Mouse (Mus musculus) limb, embryonic 10.5 days (tissue): ENCODE results near the gene Fam98c. TPM values are rescaled to one million over a fixed set of nuclear protein-coding genes. Genes with fewer than 3 reads are reported as not detected.
"Not testable (repeated sequence)": the region's sequence is repeated elsewhere in the genome, so short reads cannot be mapped to it uniquely, and the experiment has no call there.

Source experiments
- DNase-seq: peaks from one replicate; pipeline ENCODE4 v3.0.0-alpha.2; 2017; ENCODE audit warnings: low spot score
- H3K27ac ChIP-seq: fragments of 300-500 bp; sonication (generic); 2 replicates; pipeline ENCODE4 v1.5.1; 2016; ENCODE audit warnings: mild to moderate bottlenecking
- H3K27me3 ChIP-seq: fragments of 300-500 bp; sonication (generic); 2 replicates; pipeline ENCODE4 v1.6.1; 2016; ENCODE audit warnings: low read depth, mild to moderate bottlenecking; ENCODE audit not compliant: poor library complexity, severe bottlenecking
- H3K36me3 ChIP-seq: fragments of 300-500 bp; sonication (generic); 2 replicates; pipeline ENCODE4 v1.6.1; 2016; ENCODE audit warnings: mild to moderate bottlenecking, moderate library complexity
- H3K4me1 ChIP-seq: fragments of 300-500 bp; sonication (generic); 2 replicates; pipeline ENCODE4 v1.6.1; 2016
- H3K4me3 ChIP-seq: fragments of 300-500 bp; sonication (generic); 2 replicates; pipeline ENCODE4 v1.5.1; 2016; ENCODE audit warnings: mild to moderate bottlenecking, moderate library complexity
- H3K9me3 ChIP-seq: fragments of 300-500 bp; sonication (generic); replicated peaks from 2 replicates; pipeline ENCODE4 v1.6.1; 2016; ENCODE audit warnings: mild to moderate bottlenecking
- WGBS: fragments of 180-500 bp; shearing (Covaris S2); methylation state at CpG from one replicate; pipeline ENCODE4 v1.1.7; 2016; 5-methylcytosine and 5-hydroxymethylcytosine counted together
- polyA plus RNA-seq: library from polyadenylated mRNA; unstranded; fragments of >200 nt; fragmentation: Nextera tagmentation; extraction: Ambion mirVana; gene quantifications from 2 replicates; pipeline ENCODE4 v1.2.1, GENCODE M21; 2016

Fam98c gene
- 10.7 and 11.2 TPM in 2 replicates for polyA plus RNA-seq

DNA sequence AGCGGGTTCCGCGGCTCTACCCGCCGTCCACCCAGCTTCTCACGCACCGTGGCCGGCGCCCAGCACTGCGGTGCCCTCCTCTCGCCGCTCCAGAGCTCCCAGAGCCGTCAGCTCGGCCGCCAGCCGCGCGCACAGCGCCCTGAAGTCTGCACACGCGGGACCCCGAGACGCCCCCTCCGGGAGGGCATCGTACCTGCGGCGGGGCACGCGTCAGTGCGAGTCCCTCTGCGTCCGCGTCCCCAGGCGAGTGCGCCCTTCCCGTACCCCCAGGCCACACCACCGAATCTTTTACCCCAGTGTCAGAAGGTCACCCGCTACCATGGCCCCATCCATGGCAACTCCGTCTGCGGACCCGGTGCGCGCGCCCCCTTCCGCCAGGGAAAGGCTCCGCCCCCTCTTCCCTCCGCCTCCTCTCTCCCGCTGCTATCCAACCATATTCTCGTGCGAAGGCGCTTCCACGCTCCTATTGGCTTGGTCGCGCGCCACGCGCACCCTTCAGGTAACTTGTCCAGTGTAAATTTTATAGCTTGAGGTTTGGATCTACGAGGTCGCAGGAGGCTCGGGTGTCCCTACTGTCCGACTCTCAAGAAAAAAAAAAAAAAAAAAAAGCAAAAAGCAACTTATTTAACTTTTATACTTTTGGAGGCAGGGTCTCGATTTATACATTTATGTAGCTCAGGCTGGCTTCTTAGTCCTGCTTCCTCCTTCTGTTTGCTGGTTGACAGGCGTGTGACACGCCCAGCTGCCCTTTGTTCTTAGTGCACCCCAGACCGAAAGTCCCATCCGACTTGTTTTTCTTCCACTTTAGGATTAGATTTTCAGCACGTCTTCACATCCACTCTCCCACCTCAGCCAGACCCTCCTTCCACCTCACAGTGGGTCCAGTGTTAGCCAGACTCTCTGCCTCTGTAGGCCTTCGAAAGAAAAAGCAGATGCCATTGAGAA lies at the start of gene Fam98c:
TSS of gene Fam98c (minus strand) at position 397 of the 945 bp plus-strand sequence.
- peak; percentile 86 for DNase-seq
- peak within 1 kb of the TSS; percentile 79 for H3K4me3 ChIP-seq
- peaks cover 43% of the 10 kb centered on the region for H3K27me3 ChIP-seq
- peaks cover 23% of the 10 kb centered on the region for H3K4me1 ChIP-seq
- 3% methylated on average over 68 of the region's 68 CpGs for WGBS
- H3K27ac ChIP-seq = peak within 1 kb of the TSS; percentile 84
- H3K36me3 ChIP-seq = peaks cover 13% of the 10 kb centered on the region
- no peaks in the 10 kb centered on the region for H3K9me3 ChIP-seq

- H3K9me3 ChIP-seq = no peaks in the 10 kb centered on the region
- no peak for DNase-seq
- H3K27me3 ChIP-seq = no peaks in the 10 kb centered on the region
- H3K4me1 ChIP-seq = no peaks in the 10 kb centered on the region
- H3K36me3 ChIP-seq = no peaks in the 10 kb centered on the region
- H3K4me3 ChIP-seq = no peak overlapping the region
- no peak overlapping the region for H3K27ac ChIP-seq
- 88% methylated on average over 6 of the region's 6 CpGs for WGBS
Measured at GRCm38 (mm10) chr7:29202577-29202976, 46.5 kb upstream of the Fam98c start.

DNA sequence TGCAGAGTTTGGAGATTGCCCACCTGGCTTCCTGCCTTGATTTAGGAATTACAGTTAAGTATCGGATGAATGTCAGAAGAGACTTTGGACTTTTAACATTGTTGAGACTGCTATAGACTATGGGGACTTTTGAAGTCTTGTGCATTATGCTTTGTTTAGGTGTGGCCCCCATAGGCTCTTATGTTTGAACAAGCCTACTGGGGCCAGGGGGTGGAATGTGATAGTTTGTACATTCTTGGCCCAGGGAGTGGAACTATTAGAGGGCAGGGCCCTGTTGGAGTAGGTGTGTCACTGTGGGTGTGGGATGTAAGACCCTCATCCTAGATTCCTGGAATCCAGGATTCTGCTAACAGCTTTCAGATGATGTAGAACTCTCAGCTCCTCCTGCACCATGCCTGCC lies 38.2 kb upstream of the Fam98c start:
- WGBS = 100% methylated on average over 1 of the region's 1 CpGs
- H3K36me3 ChIP-seq, H3K27me3 ChIP-seq, H3K4me3 ChIP-seq, H3K27ac ChIP-seq, DNase-seq, H3K9me3 ChIP-seq, H3K4me1 ChIP-seq: not testable (repeated sequence)

GRCm38 (mm10) chr7:29181323-29181722 lies 25.3 kb upstream of the Fam98c start:
- WGBS = 94% methylated on average over 4 of the region's 4 CpGs
- H3K4me3 ChIP-seq = not testable (repeated sequence)

GRCm38 (mm10) chr7:29180854-29181236 lies 24.8 kb upstream of the Fam98c start:
- peak overlapping the region; percentile 71 for H3K4me3 ChIP-seq
- no peaks in the 10 kb centered on the region for H3K27me3 ChIP-seq
- peak overlapping the region; percentile 88 for H3K27ac ChIP-seq
- DNase-seq = no peak
- H3K4me1 ChIP-seq = peaks cover 13% of the 10 kb centered on the region
- H3K36me3 ChIP-seq = peaks cover 28% of the 10 kb centered on the region
- H3K9me3 ChIP-seq = no peaks in the 10 kb centered on the region
- 46% methylated on average over 5 of the region's 5 CpGs for WGBS

More at GRCm38 (mm10) chr7:29181323-29181722, 25.3 kb upstream of the Fam98c start:
- H3K27me3 ChIP-seq, H3K27ac ChIP-seq, H3K9me3 ChIP-seq, DNase-seq: not testable (repeated sequence)
- peaks cover 13% of the 10 kb centered on the region for H3K4me1 ChIP-seq
- H3K36me3 ChIP-seq = peaks cover 24% of the 10 kb centered on the region

DNA sequence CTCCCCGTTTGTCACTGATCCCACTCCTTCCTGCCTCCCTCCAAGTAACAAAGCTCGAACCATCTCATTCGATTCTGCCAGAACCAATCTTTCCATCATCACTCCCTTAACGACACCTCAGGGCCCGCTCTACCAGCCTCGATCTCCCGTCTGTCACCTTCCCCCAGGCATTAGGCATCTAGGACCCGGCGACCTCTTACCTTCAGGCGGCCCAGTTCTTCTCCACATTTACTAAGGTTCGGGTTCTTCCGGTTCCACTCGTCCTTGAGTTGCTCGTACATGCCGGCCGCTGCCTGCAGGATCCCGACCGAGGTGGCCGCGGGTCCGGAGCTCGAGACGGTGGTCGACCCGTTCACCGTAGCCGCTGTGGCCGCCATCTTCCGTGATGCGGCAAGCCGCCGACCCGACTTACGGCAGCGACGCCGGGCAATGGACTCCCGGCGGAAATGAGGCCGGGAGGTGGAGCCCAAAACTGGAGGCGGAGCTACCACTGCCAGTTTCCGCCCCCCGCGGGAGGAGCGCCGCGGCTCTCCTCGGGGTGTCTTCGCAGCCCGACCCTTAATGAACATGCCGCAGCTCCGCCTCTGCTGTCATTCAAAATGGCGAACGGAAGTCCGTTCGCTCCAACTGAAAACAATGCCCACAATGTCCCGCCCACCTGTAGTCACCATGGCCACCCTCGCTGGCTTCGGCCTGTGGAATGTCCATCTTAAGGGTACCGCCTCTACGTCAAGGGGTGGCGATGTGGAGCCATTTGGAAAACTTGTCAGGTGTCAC lies 24.2 kb upstream of the Fam98c start, which contains the start of gene Psmd8:
TSS of gene Psmd8 (minus strand) at position 625 of the 777 bp plus-strand sequence.
- H3K27me3 ChIP-seq = no peaks in the 10 kb centered on the region
- H3K4me3 ChIP-seq = peak within 1 kb of the TSS; percentile 71
- DNase-seq = peak; percentile 96
- H3K9me3 ChIP-seq = no peaks in the 10 kb centered on the region
- under 1% methylated on average over 62 of the region's 62 CpGs for WGBS
- H3K27ac ChIP-seq = peak within 1 kb of the TSS; percentile 88
- H3K36me3 ChIP-seq = peaks cover 34% of the 10 kb centered on the region
- H3K4me1 ChIP-seq = peaks cover 13% of the 10 kb centered on the region

DNA sequence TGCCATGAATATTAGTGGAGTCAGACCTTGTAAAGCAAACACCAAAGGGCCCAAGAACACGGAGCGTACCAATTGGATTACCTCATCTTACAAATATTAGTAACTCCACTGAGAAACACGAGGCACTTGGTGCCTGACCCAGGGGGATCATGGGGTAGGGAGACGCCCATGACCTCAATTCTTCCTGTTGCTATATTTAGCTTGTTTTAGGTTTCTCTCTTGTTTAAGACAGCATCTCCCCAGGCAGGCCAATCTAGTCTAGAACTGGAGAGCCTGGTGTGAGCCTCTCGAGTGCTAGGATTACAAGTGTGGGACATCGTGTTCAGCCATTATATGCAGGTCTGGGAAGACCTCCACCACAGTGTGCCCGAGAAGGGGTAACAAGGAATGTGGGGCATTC lies 23.3 kb upstream of the Fam98c start:
- no peak for DNase-seq
- Histone ChIP-seq H3K4me3 (peak overlapping the region; percentile 71), H3K27ac (no peak overlapping the region), H3K9me3 (no peaks in the 10 kb centered on the region), H3K4me1 (peaks cover 13% of the 10 kb centered on the region), H3K36me3 (peaks cover 44% of the 10 kb centered on the region), H3K27me3 (peaks cover 8% of the 10 kb centered on the region)
- 70% methylated on average over 7 of the region's 7 CpGs for WGBS

- Histone ChIP-seq H3K4me3 (0 out of 2 replicates have a peak overlapping the region, but pooled peaks have one; percentile 9), H3K4me1 (peaks cover 13% of the 10 kb centered on the region), H3K36me3 (peaks cover 56% of the 10 kb centered on the region), H3K27me3 (peaks cover 21% of the 10 kb centered on the region), H3K27ac (no peak overlapping the region), H3K9me3 (no peaks in the 10 kb centered on the region)
- no peak for DNase-seq
- 93% methylated on average over 4 of the region's 4 CpGs for WGBS
Measured at GRCm38 (mm10) chr7:29178106-29178505, 22.1 kb upstream of the Fam98c start.

DNA sequence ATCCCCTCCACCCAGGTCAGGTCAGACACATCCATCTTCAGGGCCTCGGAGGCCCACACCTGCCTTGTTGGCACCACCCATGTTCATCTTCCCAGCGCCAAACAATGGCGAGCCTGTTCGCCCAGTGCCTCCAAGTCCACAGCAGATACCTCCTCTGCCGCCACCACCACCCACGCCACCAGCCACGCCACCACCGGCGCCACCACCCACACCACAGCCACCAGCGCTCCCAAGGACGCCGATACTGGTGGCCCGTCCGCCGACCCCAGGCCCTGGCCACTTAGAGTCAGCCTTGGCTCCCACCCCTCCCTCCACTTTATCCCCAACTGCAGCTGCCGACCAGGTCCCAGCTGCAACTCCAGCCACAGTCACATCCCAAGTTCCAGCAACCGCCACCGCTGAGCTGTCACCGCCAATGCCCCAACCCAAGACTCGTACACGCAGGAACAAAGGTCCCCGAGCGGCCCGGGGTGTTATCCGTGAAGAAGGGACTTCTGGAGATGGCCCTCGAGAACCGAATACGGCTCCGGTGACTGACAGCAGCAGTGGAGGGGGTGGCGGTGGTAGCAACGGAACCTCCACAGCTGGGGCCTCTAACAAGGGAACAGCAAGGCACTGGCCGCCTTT lies 16.5 kb upstream of the Fam98c start:
- H3K4me1 ChIP-seq = peaks cover 52% of the 10 kb centered on the region
- H3K27me3 ChIP-seq = peaks cover 65% of the 10 kb centered on the region
- no peak overlapping the region for H3K27ac ChIP-seq
- H3K36me3 ChIP-seq = peaks cover 51% of the 10 kb centered on the region
- no peaks in the 10 kb centered on the region for H3K9me3 ChIP-seq
- H3K4me3 ChIP-seq = peak overlapping the region; percentile 85
- 28% methylated on average over 32 of the region's 32 CpGs for WGBS
- no peak for DNase-seq

DNA sequence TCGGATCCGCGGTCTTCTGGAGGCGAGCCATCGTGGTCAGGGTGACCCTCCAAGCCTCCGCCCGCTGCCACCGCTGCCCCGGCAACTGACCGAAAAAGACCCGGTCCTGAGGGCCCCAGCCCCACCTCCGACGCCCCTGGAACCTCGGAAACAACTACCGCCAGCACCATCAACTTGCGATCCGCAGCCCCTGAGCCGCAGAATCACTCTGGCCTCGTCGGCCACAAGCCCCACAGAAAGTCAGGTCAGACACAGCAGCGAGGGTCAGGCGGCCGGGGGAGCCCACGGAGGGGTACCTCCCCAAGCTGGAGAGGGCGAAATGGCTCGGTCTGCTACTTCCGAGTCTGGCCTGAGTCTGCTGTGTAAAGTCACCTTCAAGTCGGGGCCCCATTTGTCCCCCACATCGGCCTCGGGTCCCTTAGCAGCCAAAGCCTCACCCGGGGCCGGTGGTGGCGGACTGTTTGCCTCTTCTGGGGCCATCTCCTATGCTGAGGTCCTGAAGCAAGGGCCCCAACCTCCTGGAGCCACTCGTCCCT lies 15.6 kb upstream of the Fam98c start:
- H3K27me3 ChIP-seq = peaks cover 72% of the 10 kb centered on the region
- no peak for DNase-seq
- H3K4me3 ChIP-seq = peak overlapping the region; percentile 85
- peaks cover 44% of the 10 kb centered on the region for H3K36me3 ChIP-seq
- peaks cover 53% of the 10 kb centered on the region for H3K4me1 ChIP-seq
- H3K9me3 ChIP-seq = no peaks in the 10 kb centered on the region
- WGBS = 6% methylated on average over 34 of the region's 34 CpGs
- H3K27ac ChIP-seq = peak overlapping the region; percentile 69

DNA sequence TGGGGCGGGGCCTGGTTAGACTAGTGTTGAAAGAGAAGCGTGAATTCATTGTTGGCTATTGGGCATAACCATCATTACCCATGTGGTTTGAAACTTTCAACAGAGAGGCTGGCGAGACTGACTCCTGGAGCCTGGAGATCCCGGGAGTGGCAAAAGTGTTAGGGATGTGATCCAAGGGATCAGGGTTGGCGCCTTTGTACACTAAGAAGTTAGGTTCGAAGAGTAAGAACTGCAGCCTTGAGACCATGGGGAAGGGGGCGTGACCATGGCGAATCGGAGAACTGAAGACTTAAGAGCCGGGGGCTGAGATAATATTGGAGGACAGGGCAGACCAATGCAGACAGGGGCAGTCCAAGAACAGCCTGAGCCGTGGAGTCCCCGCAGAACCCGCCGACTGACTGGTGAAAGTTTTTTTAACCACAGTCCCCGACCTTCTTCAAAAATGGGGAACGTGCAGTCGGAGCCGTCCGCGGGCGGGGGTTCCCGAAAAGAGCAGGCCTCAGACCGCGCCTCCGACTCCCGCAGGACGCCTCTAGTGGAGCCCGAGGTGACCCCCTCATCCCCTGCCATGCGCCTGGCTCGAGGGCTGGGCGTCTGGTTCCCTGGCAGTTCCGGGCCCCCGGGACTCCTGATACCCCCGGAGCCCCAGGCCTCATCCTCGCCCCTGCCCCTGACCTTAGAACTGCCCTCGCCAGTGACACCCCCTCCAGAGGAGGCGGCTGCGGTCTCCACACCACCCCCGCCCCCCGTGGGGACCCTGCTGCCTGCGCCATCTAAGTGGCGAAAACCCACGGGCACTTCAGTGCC lies 14.9 kb upstream of the Fam98c start:
- Histone ChIP-seq H3K27ac (peak overlapping the region; percentile 69), H3K27me3 (peaks cover 78% of the 10 kb centered on the region), H3K4me3 (peak overlapping the region; percentile 85), H3K9me3 (no peaks in the 10 kb centered on the region), H3K36me3 (peaks cover 40% of the 10 kb centered on the region), H3K4me1 (peaks cover 53% of the 10 kb centered on the region)
- peak; percentile 49 for DNase-seq
- 2% methylated on average over 43 of the region's 43 CpGs for WGBS
